Mouse (Mus musculus): Measurements from ENCODE around the gene Cav2. TPM values are rescaled to one million over a fixed set of nuclear protein-coding genes. Genes with fewer than 3 reads are reported as not detected.

The Cav2 gene
- polyA plus RNA-seq, 1 experiment from 2014 or later = 19.8 TPM

Other genes with a start within 250 kb of the Cav2 start
- gene Tes, start 216.0 kb upstream of the Cav2 start, polyA plus RNA-seq (2014; fragmentation: Nextera tagmentation; extraction: Ambion mirVana) = 91.3 and 92.2 TPM in 2 replicates
- gene Cav1, start 25.1 kb downstream of the Cav2 start, polyA plus RNA-seq (2014; fragmentation: Nextera tagmentation; extraction: Ambion mirVana) = 49.2 and 52.9 TPM in 2 replicates
- gene Met, start 182.6 kb downstream of the Cav2 start, polyA plus RNA-seq (2014; fragmentation: Nextera tagmentation; extraction: Ambion mirVana) = 10.0 and 25.3 TPM in 2 replicates

Measured in kidney, embryonic 14.5 days (tissue).